Mouse (Mus musculus): ENCODE results near the gene Crybg1. TPM values are rescaled to one million over a fixed set of nuclear protein-coding genes. Genes with fewer than 3 reads are reported as not detected.
A peak's percentile ranks its signal among the peaks of the same experiment; 100 is the strongest.

Crybg1 gene
- under 1 TPM; 0.63 TPM for total RNA-seq (2021)
- long read RNA-seq, experiment 1, partial matches to known transcripts, result 1 of 1 reads
- long read RNA-seq, experiment 1, other reads (novel, unspliced or antisense), result 0 of 1 reads
- long read RNA-seq, experiment 2, full-length matches to known transcripts, result 1 of 1 reads
- long read RNA-seq, experiment 2, partial matches to known transcripts, result 0 of 1 reads
- long read RNA-seq, experiment 2, other reads (novel, unspliced or antisense), result 0 of 1 reads

DNA sequence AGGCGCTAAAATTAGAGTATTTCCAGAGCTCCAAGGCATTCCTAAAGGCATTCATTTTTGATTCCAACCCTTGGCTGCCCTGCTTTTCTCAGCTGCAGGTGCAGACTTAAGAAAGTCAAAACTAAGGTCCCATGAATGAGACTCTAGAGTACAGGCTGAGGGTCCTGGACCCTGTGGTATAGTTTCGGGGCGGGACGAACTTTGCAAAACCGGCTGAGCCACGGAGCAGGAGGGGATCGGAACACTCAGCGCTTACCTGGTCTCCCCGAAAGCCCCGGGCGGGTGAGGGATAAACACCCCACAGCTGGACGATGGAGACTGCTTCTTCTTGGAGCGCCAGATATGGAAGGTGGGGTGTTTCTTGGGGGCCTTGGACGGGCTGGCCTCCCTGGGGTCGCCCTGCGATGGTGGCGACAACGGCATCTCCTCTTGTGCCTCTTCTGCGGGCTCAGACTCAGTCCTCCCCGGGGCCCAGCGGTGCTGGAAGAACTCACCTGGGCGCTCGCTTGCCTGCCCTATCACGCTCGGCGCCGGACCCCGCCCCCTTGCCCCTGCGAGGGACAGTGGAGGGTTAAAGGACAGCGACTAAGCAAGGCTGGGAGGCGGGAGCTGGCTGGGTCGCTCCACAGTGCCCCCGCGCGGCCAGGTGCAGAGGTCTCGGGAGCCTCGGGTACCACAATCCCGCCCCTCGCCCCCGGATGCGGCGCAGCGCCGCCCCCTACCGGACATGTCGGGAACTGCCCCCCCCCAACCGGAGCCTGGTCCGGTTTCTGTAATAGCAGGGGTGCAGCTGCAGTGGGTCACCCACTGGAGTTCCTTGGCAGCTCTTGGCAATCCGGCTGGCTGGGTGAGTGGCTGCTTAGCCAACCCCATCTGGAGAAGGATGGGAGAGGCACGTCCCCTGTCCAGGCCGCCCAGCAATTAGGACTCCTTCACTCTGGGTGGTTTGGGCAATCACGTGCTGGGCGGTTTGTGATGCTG is at the start of gene Crybg1:
TSS of gene Crybg1 (minus strand) at position 517 of the 981 bp plus-strand sequence.
- peak; percentile 29 to 32 for DNase-seq (ENCODE audit: extremely low spot score in 1 of 2, low spot score in 2 of 2)
- Histone ChIP-seq H3K27ac (no peak within 1 kb of the TSS), H3K4me3 (peak within 1 kb of the TSS; percentile 36)
- TF ChIP-seq CTCF (IDR thresholded peaks at IDR 0.05), result peak; percentile 75
- intact Hi-C loops (cut with DNase I), result no loop called here

GRCm38 (mm10) chr10:44177365-44177764 is 28.7 kb upstream of the Crybg1 start:
- no peak overlapping the region for H3K27ac ChIP-seq
- intact Hi-C loops (cut with DNase I), result loop anchor here (1.0 kb wide), 1 partner anchor 223 kb away; no protein-coding TSS in a partner anchor
- peak; percentile 82 for TF ChIP-seq CTCF (IDR thresholded peaks at IDR 0.05)

DNA sequence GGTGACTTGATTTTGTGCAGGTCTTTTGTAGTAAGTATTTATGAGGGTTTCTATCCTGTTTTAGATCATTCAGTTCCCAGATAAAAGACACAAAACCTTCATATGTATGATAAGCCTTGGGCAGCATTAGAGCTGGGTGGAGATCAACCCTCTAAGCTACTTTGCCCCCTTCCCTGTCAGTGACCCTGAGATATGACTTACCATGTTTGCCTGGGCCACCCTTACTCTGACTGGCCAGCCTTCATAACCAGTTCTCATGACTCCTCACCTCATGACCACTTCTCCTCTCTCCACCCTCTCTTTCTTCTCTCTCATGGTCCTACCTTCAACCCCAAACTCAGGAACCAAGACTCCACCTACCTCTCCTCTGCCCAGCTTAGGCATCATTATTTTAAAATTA is 27.9 kb upstream of the Crybg1 start:
- Histone ChIP-seq H3K4me3 (no peak overlapping the region), H3K27ac (no peak overlapping the region)
- TF ChIP-seq CTCF (IDR thresholded peaks at IDR 0.05), result no peak
- intact Hi-C loops (cut with DNase I), result no loop called here
- DNase-seq (ENCODE audit: extremely low spot score in 1 of 2, low spot score in 2 of 2), result no peak

More at GRCm38 (mm10) chr10:44177365-44177764, 28.7 kb upstream of the Crybg1 start:
- no peak for DNase-seq (ENCODE audit: extremely low spot score in 1 of 2, low spot score in 2 of 2)
- H3K4me3 ChIP-seq, result no peak overlapping the region

DNA sequence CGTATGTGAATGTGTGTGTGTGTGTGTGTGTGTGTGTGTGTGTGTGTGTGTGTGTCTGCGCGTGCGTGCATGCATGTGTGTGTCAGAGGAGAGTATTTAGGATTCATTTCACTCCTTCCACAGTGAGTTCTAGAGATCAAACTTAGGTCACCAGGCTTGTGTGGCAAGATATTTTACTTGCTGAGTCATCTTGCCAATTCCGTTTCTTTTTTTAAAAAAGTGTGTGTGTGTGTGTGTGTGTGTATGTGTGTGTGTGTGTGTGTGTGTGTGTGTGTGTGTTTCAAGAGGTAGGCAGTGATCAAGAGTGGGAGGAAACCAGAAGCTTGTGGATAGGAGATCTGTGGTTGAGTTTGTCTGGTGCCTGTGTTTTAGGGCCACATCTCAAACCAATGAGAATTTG is 27.5 kb upstream of the Crybg1 start:
- Histone ChIP-seq H3K4me3 (no peak overlapping the region), H3K27ac (no peak overlapping the region)
- no peak for TF ChIP-seq CTCF (IDR thresholded peaks at IDR 0.05)
- intact Hi-C loops (cut with DNase I), result no loop called here
- DNase-seq (ENCODE audit: extremely low spot score in 1 of 2, low spot score in 2 of 2), result no peak

- H3K27ac ChIP-seq, result no peak overlapping the region
- intact Hi-C loops (cut with DNase I), result no loop called here
- no peak for TF ChIP-seq CTCF (IDR thresholded peaks at IDR 0.05)
- no peak overlapping the region for H3K4me3 ChIP-seq
- DNase-seq (ENCODE audit: extremely low spot score in 1 of 2, low spot score in 2 of 2), result no peak
Observed at GRCm38 (mm10) chr10:44170145-44170544, 21.5 kb upstream of the Crybg1 start.

DNA sequence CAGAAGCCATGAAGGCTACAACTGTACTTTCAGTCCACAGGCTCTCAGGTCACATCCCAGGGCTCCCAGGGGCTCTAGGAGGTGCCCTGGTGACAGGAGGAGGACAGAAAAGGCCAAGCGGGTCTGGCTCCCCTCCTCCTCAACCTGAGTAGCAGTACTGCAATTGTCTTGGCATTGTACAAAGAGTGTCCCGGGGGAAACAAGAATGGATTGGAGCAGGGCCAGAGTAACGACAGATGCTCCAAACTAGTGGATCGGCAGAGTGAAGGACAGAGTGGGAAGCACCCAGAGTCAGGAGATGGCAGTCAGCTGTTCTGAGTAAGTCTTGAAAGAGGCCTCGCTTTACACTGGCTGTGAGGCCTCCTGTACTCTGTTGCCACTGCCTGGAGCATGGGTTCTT is 18.4 kb upstream of the Crybg1 start:
- no peak overlapping the region for H3K27ac ChIP-seq
- no peak for TF ChIP-seq CTCF (IDR thresholded peaks at IDR 0.05)
- H3K4me3 ChIP-seq, result no peak overlapping the region
- DNase-seq (ENCODE audit: extremely low spot score in 1 of 2, low spot score in 2 of 2), result no peak
- intact Hi-C loops (cut with DNase I), result no loop called here

DNA sequence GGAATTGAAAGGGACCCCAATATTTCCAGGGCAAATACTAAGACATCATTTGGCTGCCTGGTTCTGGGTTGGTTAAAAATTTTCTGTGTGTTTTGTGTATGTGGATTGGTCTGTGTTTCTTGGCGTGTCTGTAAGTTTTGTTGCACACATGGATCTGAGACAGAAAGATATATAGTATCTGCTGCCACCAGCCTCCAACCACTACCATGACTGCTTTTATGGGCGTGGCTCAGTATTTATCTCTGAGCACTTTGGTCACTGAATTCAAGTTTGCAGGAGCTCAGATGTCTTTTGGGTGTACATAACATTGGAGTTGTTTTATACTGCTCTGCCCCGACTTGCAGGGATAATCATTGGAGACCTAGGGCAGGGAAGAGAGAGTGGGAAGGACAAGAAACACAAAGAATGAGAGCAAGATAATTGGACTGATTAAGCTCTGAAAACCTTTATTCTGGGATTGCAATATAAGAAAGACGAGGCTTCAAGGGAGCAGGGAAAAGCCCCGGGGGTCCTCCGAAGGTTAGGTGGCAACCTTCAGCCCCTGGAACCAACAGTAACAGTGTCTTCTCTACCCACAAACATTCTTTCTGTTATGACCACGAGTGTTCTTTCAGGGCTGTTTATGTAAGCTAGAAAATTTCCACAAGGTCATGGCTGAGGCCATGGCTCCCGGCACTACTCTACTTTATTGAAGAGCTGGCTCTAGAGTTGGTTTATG is 15.8 kb upstream of the Crybg1 start:
- H3K27ac ChIP-seq, result no peak overlapping the region
- no peak for TF ChIP-seq CTCF (IDR thresholded peaks at IDR 0.05)
- no peak overlapping the region for H3K4me3 ChIP-seq
- intact Hi-C loops (cut with DNase I), result no loop called here
- no peak for DNase-seq (ENCODE audit: extremely low spot score in 1 of 2, low spot score in 2 of 2)

DNA sequence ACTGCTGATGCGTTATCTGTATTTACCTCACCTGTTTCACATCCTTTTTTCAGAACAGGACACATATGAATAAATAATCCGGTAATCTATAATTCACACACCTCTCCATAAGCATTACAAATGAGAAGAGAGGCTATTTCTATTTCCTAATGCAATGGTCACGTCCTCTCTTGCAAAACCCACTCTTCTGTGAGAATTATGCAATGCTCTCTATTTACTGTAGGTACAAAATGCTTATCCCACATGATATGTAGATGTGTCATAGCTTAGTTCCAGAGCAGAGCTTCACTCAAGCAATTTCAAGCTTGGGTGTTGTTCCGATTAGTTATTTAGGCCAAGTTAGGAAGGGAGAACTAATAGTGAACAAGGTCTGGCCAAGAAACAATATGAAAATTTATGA is 14.4 kb upstream of the Crybg1 start:
- intact Hi-C loops (cut with DNase I), result no loop called here

DNA sequence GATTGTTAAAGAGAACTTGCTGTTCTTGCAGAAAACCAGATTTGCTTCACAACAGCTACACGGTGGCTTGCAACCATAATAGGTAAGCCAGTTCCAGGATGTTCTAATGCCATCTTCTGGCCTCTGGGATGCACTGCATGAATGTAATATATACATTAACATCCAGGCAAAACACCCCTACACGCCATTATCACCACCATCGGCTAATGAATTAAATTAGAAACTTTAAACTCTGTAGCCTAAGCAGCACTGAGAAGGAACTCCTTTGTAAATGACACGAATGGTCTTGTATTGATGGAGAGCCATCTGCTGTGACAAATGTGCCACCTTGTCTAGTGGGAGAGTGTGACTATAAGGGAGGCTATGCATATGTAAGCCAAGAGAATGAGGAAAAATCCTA is 11.5 kb upstream of the Crybg1 start:
- TF ChIP-seq CTCF (IDR thresholded peaks at IDR 0.05), result peak; percentile 59
- no peak for DNase-seq (ENCODE audit: extremely low spot score in 1 of 2, low spot score in 2 of 2)
- Histone ChIP-seq H3K4me3 (no peak overlapping the region), H3K27ac (no peak overlapping the region)
- intact Hi-C loops (cut with DNase I), result no loop called here

More for the DNA sequence above, 14.4 kb upstream of the Crybg1 start:
- no peak for TF ChIP-seq CTCF (IDR thresholded peaks at IDR 0.05)
- H3K27ac ChIP-seq, result no peak overlapping the region
- H3K4me3 ChIP-seq, result no peak overlapping the region
- DNase-seq (ENCODE audit: extremely low spot score in 1 of 2, low spot score in 2 of 2), result no peak

DNA sequence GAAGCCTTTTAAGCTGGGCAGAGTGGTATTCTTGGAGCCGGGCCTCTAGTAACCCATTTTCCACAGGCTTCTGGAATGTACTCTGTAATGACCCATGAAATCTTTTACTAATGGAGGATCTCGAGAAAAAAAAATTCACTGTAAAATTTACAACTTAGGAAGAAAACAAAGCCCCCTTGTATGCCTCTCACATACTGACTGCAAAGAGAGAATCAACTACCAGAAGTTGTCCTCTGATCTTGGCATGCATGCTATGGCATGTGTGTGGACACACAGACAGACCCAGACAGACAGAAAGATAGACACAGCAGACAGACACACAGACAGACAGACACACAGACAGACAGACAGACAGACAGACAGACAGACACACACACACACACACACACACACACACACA is 8.8 kb upstream of the Crybg1 start:
- intact Hi-C loops (cut with DNase I), result loop anchor here (5.0 kb wide), 1 partner anchor 205 kb away; no protein-coding TSS in a partner anchor
- Histone ChIP-seq H3K4me3 (no peak overlapping the region), H3K27ac (no peak overlapping the region)
- no peak for DNase-seq (ENCODE audit: extremely low spot score in 1 of 2, low spot score in 2 of 2)
- TF ChIP-seq CTCF (IDR thresholded peaks at IDR 0.05), result no peak

DNA sequence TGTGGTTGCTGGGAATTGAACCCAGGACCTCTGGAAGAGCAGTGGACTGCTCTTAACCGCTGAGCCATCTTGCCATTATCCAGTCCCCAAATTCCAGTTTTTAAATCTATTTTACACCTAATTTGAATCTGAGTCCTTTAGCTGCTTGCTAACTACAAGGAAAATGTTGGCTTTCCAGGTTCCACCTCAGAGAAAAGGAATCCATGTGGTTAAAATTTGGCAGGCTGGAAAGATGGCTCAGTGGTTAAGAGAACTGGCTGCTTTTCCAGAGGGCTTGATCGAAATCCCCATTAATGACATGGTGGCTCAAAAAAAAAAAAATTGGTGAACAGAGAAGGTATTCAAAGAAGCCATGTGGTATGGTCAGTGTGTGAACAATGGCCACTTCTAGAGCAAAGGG is 1.8 kb upstream of the Crybg1 start:
- no peak for TF ChIP-seq CTCF (IDR thresholded peaks at IDR 0.05)
- DNase-seq (ENCODE audit: extremely low spot score in 1 of 2, low spot score in 2 of 2), result no peak
- Histone ChIP-seq H3K27ac (no peak overlapping the region), H3K4me3 (no peak overlapping the region)
- intact Hi-C loops (cut with DNase I), result no loop called here

- Histone ChIP-seq H3K27ac (no peak overlapping the region), H3K4me3 (no peak overlapping the region)
- intact Hi-C loops (cut with DNase I), result no loop called here
- no peak for DNase-seq (ENCODE audit: extremely low spot score in 1 of 2, low spot score in 2 of 2)
- TF ChIP-seq CTCF (IDR thresholded peaks at IDR 0.05), result no peak
Observed at GRCm38 (mm10) chr10:44143401-44143800, 5.3 kb downstream of the Crybg1 start.

Data from left cerebral cortex, adult 2 months (tissue).